Mouse (Mus musculus): ENCODE data around the gene Nemp1.

DNA sequence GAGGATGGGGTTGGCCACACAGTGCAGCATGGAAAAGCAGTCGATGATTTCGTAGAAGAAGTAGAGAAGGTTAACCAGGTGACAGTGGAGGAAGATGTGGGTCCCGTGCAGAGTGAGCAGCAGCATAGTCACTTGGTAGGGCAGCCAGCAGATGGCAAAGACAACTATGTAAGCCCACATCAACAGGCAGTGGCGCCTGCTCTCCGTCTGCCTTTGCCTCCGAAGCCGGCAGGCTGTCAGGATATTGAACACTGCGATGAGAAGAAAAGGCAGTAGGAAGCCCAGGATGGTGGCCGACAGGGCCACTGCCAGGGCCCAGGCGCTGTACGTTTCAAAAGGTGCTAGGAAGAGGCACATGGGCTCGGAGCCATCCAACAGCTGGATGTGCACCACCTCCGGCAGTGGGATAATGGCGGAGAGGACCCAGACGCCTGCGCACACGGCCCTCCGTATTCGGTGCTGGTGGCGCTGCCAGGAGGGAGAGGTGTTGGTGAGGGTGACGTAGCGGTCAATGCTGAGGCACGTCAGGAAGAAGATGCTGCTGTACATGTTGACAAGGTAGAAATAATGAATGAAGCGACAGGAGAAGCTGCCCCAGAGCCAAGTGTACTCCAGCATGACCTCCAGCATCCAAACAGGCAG, 83.6 kb downstream of the Nemp1 start:
- TF ChIP-seq CTCF (IDR thresholded peaks at IDR 0.05; ENCODE audit: low read depth) (no peak), EP300 (IDR thresholded peaks at IDR 0.05; ENCODE audit: low read depth) (no peak)

All from liver, postnatal 0 days (tissue).